Mouse (Mus musculus) liver, adult 2 months (tissue): ENCODE measurements around the gene Anxa4.

Source experiments
- CTCF ChIP-seq: fragments of 200-500 bp; IDR thresholded peaks from 2 replicates; pipeline ENCODE4 v1.5.1; 2011; ENCODE audit warnings: low read depth, low read length, control low read depth
- POLR2A ChIP-seq: fragments of 200-500 bp; IDR thresholded peaks from 2 replicates; pipeline ENCODE4 v1.6.1; 2011; ENCODE audit warnings: low read length, control low read depth; ENCODE audit not compliant: insufficient read depth; ENCODE audit errors: extremely low read depth

GRCm38 (mm10) chr6:86800467-86800866, 7.1 kb upstream of the Anxa4 start:
- TF ChIP-seq CTCF (no peak), POLR2A (no peak)
